Mouse (Mus musculus) cerebellum, adult 2 months (tissue): ENCODE data around the gene Caln1. TPM values are rescaled to one million over a fixed set of nuclear protein-coding genes. Genes with fewer than 3 reads are reported as not detected.

Experiments
- DNase-seq, 2 experiments: peaks; one replicate each; pipeline ENCODE4 v3.0.0; 2021
- H3K27ac ChIP-seq: fragments of 200-500 bp; 2 replicates; pipeline ENCODE4 v1.5.1; 2012; ENCODE audit warnings: low read length, control low read depth, inconsistent platforms; ENCODE audit not compliant: insufficient read depth
- H3K27me3 ChIP-seq: fragments of 200-500 bp; 2 replicates; pipeline ENCODE4 v1.6.1; 2012; ENCODE audit warnings: inconsistent platforms, mild to moderate bottlenecking, low read length, moderate library complexity; ENCODE audit not compliant: control insufficient read depth, insufficient read depth
- H3K4me1 ChIP-seq: fragments of 200-500 bp; 2 replicates; pipeline ENCODE4 v1.6.1; 2011; ENCODE audit warnings: low read length; ENCODE audit not compliant: control insufficient read depth, insufficient read depth
- H3K4me3 ChIP-seq: fragments of 200-500 bp; replicated peaks from 2 replicates; pipeline ENCODE3; 2011; ENCODE audit warnings: mild to moderate bottlenecking, low read depth, low read length, control low read depth; ENCODE audit not compliant: insufficient read depth
- CTCF ChIP-seq: fragments of 200-500 bp; IDR thresholded peaks from 2 replicates; pipeline ENCODE4 v1.5.1; 2011; ENCODE audit warnings: low read depth, mild to moderate bottlenecking, control low read depth, low read length, moderate library complexity, borderline replicate concordance; ENCODE audit not compliant: insufficient read depth
- POLR2A ChIP-seq: fragments of 200-500 bp; IDR thresholded peaks from 2 replicates; pipeline ENCODE4 v1.6.1; 2011; ENCODE audit warnings: low read length, control low read depth, borderline replicate concordance; ENCODE audit not compliant: insufficient read depth
- WGBS: fragments of 180-500 bp; shearing (Covaris S2); methylation state at CpG from one replicate; pipeline ENCODE4 v1.1.7; 2018; 5-methylcytosine and 5-hydroxymethylcytosine counted together
- polyA plus RNA-seq: library from polyadenylated mRNA; depleted of rRNA; stranded (reverse); fragments of >200 nt; gene quantifications from 2 replicates; pipeline ENCODE4 v1.2.3, GENCODE M21; 2012

Caln1 gene
- polyA plus RNA-seq, 1 experiment: 123 TPM

DNA sequence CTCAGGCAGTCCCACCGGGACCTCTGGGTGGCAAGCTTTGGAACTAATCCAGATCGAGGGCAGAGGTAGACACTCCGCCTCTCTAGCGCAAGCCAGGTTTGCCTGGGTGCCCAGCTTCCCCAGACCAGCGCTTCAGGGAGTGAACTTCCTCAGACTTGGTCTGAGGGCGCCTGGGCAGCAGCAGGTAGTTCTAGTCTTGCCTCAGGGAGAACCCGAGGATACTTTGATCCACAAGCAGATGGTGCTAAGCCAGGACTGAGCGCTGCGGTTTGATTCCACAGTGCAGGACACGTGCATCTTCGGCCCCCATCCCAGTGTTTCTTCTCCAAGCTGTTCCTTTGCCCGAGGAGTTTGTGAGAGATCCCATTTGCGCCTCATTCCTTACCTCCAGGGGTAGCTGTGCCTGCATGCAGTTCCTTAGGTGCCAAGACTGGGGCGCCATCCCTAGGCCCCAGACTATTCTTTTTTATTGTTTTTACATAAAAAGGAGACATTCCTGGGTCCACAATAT lies 80.8 kb downstream of the Caln1 start:
- H3K27ac ChIP-seq: no peak overlapping the region

DNA sequence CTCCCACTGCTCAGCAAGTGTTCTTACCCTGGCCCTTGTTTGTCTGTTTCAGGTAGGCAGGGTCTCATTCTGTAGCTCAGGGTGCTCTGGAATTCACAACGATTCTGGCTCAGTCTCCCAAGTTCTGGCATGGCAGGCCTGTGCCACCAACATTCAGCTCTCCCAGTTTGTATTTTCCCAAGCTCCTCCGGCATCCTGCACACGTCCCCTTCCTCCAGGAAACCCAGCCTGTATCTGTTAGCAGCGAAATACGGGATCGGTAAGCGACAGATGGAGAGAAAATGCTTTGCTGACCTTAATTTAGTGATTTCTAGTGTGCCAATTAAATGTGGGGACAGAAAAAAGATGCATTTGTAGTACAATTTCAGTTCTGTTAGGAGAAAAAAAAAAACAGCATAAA lies 88.8 kb downstream of the Caln1 start:
- Histone ChIP-seq H3K4me3 (no peak overlapping the region), H3K27me3 (no peaks in the 10 kb centered on the region), H3K27ac (peak overlapping the region; percentile 77), H3K4me1 (peaks cover 29% of the 10 kb centered on the region)
- no peak for TF ChIP-seq POLR2A
- TF ChIP-seq CTCF: no peak
- 14% methylated on average over 7 of the region's 7 CpGs for WGBS
- DNase-seq: peak; percentile 63 to 86

More for the DNA sequence above, 80.8 kb downstream of the Caln1 start:
- TF ChIP-seq CTCF (no peak), POLR2A (no peak)
- WGBS: 9% methylated on average over 14 of the region's 14 CpGs
- Histone ChIP-seq H3K4me3 (peak overlapping the region; percentile 72), H3K27me3 (no peaks in the 10 kb centered on the region), H3K4me1 (peaks cover 39% of the 10 kb centered on the region)
- peak; percentile 52 to 57 for DNase-seq

DNA sequence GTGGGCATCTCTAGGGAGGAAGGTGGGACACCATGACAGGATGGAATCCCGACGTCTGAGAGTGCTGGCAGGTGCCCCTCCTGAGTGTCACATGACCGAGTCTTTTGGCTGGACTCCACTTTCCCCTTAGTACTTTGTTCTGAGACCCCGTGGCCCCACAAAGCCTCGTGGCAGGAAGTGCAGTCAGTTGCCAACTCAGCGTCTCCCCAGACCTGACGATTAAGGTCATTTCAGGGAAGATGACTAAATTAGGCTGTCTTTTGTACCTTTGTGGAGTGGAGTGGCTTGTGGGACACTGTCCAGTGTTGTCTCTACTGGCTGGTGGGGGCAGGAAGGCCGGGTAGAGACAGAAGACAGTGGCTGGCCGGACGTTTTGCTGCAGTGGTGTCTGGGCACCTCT lies 103.0 kb downstream of the Caln1 start:
- no peak overlapping the region for H3K4me3 ChIP-seq
- peaks cover 39% of the 10 kb centered on the region for H3K4me1 ChIP-seq
- TF ChIP-seq POLR2A: no peak
- no peak for TF ChIP-seq CTCF
- WGBS: 17% methylated on average over 10 of the region's 10 CpGs
- DNase-seq: peak; percentile 35 to 37
- H3K27me3 ChIP-seq: no peaks in the 10 kb centered on the region
- H3K27ac ChIP-seq: no peak overlapping the region

DNA sequence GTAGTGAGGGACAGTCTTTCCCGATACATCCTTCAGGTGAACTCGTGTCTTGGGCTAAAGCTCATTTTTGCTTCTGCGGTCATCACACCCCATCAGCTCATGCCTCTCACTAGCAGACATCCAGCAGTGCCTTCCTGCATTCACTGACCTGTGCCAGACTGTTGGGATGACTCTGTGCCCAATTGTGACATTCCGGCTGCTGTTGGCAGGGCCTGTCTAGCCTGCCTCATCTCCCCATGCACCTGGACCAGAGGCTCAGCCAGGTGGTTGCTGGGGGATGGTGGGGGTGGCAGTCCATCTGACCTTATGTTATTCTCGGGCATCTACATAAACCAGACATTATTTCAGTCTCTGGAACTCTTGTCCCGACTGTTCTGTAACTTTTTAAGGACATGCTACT lies 105.6 kb downstream of the Caln1 start:
- TF ChIP-seq CTCF (0 out of 2 replicates have a peak, but pooled peaks have one; percentile 15), POLR2A (no peak)
- peak; percentile 83 to 93 for DNase-seq
- Histone ChIP-seq H3K4me3 (no peak overlapping the region), H3K27ac (no peak overlapping the region; the same call in 1 of the 2 replicates), H3K27me3 (no peaks in the 10 kb centered on the region), H3K4me1 (peaks cover 37% of the 10 kb centered on the region)
- WGBS: 13% methylated on average over 6 of the region's 6 CpGs

DNA sequence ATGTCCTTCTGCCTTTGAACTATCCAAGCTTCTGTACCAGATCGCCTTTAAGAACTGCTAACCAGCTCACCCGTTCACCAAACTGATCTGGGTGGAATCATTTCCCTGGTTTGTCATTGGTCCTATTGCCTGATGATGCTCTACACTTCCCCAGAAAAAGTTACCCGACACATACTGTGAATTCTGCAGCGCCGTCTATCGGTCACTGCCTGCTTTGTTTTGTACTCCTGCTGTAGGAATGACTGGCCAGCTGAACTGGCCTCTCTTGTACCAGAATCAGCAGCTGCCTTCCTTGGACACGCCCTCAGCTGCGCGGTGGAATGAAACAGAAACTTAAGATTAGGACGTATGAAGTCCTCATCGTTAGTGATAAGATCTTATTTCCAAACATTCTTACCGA lies 107.5 kb downstream of the Caln1 start:
- no peaks in the 10 kb centered on the region for H3K27me3 ChIP-seq
- TF ChIP-seq POLR2A (no peak), CTCF (no peak)
- peaks cover 37% of the 10 kb centered on the region for H3K4me1 ChIP-seq
- no peak overlapping the region for H3K4me3 ChIP-seq
- DNase-seq: no peak
- 77% methylated on average over 12 of the region's 12 CpGs for WGBS
- H3K27ac ChIP-seq: no peak overlapping the region

DNA sequence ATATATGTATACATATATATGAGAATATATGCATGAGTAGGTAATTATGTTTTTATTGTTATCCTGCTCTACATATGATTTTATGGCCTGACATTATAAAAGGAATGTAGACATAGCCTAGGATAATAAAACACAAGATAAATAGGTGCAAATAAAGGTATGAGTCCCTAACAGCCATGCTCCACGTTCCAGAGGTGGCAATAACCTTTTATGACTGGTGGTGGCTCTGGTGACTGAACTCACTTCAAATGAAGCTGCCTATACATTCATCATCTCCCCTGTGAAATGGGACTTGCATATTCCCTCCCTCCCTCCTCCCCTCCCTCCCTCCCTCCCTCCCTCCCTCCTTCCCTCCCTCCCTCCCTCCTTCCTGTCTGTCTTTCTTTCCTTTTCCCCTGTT lies 111.0 kb downstream of the Caln1 start:
- 84% methylated on average over 1 of the region's 1 CpGs for WGBS

DNA sequence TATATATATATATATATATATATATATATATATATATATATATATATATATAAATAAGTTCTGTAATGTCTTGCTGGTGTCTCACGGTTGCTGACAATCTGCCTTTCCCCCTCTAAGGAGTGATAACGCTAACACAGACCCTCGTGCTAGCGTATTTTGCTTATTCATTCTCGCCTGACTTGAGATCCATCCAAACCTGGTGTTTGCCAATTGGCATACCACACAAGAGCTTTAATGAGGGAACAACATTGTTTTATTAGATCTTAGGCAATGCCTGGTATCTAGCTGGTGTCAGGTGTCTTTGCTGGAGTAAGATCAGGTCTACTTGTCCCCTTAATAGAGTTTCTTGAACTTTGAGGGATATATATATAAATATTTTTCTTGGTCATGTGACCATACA lies 122.2 kb downstream of the Caln1 start:
- WGBS: 20% methylated on average over 5 of the region's 5 CpGs
- no peak for TF ChIP-seq CTCF
- TF ChIP-seq POLR2A: no peak
- peak in 1 of 2 experiments; percentile 59 for DNase-seq
- Histone ChIP-seq H3K27ac (no peak overlapping the region), H3K4me1 (peaks cover 15% of the 10 kb centered on the region), H3K27me3 (no peaks in the 10 kb centered on the region), H3K4me3 (no peak overlapping the region)

More for the DNA sequence above, 111.0 kb downstream of the Caln1 start:
- no peak for DNase-seq
- TF ChIP-seq POLR2A (no peak), CTCF (no peak)
- Histone ChIP-seq H3K4me3 (no peak overlapping the region), H3K27me3 (no peaks in the 10 kb centered on the region), H3K4me1 (peaks cover 15% of the 10 kb centered on the region), H3K27ac (no peak overlapping the region)

DNA sequence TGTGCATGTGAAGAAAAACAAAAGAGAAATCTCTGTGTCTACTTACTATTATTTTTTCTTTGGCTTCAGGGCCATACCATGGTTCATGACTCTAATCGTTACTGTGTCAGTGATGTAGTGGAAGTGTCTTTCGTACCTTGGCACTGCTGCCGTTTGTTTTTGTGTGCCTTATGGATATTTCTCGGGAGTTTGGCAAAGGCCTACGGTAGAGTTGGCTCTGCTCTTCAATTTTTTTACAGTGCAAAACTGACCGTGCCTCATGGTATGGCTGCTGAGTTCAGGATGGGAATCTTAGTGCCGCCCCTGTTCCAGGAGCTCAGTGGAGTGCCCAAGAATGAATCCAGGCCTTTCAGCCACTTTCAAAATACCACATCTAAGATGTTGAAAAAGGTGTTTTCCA lies 123.0 kb downstream of the Caln1 start:
- Histone ChIP-seq H3K4me3 (no peak overlapping the region), H3K27me3 (no peaks in the 10 kb centered on the region), H3K4me1 (peaks cover 15% of the 10 kb centered on the region), H3K27ac (no peak overlapping the region)
- no peak for TF ChIP-seq CTCF
- no peak for TF ChIP-seq POLR2A
- WGBS: 13% methylated on average over 7 of the region's 7 CpGs
- DNase-seq: peak; percentile 46 to 81
